Mouse (Mus musculus): Measurements from ENCODE around the gene Tor2a. TPM values are rescaled to one million over a fixed set of nuclear protein-coding genes. Genes with fewer than 3 reads are reported as not detected.

The Tor2a gene
- polyA plus RNA-seq, 1 experiment from 2014 or later, result 63.2 TPM

DNA sequence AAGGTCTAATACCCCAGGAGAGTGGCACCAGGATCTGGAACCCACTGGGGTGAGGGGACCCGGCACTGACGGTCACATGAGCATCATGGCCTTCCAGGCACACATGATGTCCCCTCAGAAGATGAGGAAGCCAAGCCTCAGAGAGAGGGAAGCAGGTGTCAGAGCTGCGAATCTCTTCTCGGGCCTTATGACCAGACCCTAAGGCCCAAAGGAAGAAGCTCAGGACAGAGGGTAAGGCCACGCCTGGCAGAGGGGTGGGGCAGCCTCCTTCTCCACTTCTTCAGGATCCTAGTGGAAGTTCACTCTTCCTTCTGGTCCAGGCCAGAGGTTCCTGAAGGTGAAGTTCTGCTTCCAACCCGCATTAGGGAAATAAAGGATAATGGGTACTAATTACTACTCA lies 24.3 kb upstream of the Tor2a start:
- WGBS, result 68% methylated on average over 6 of the region's 6 CpGs
- Histone ChIP-seq H3K4me2 (replicated peaks) (no peak overlapping the region), H3K9me3 (no peaks in the 10 kb centered on the region), H3K4me3 (no peak overlapping the region), H3K4me1 (no peaks in the 10 kb centered on the region), H3K9ac (replicated peaks) (no peak overlapping the region), H3K27ac (replicated peaks) (no peak overlapping the region), H3K27me3 (no peaks in the 10 kb centered on the region), H3K36me3 (no peaks in the 10 kb centered on the region)
- no peak for ATAC-seq (replicated peaks)

DNA sequence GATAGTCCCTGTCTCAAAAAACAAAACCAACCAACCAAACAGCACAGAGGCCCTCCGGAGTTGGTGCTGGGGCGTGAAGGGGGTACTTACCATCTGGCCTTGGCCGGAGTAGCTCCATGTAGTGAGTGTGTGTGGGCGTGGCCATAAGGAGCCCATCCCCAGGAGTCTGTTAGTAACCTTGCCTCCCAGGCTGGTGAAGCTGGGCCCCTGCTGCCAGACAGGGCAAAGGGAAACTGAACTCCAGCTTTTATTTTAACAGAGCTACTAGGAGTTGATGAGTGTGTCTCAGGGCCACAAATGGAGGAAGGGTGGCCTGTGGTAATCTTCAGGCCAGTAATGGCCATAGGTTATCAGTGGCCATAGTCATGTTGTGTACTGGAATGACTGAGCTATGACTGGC lies 22.6 kb upstream of the Tor2a start:
- H3K4me3 ChIP-seq, result no peak overlapping the region
- no peaks in the 10 kb centered on the region for H3K9me3 ChIP-seq
- WGBS, result 45% methylated on average over 4 of the region's 4 CpGs
- H3K4me2 ChIP-seq (replicated peaks), result no peak overlapping the region
- no peak overlapping the region for H3K9ac ChIP-seq (replicated peaks)
- no peaks in the 10 kb centered on the region for H3K36me3 ChIP-seq
- H3K4me1 ChIP-seq, result no peaks in the 10 kb centered on the region
- no peaks in the 10 kb centered on the region for H3K27me3 ChIP-seq
- H3K27ac ChIP-seq (replicated peaks), result no peak overlapping the region
- no peak for ATAC-seq (replicated peaks)

DNA sequence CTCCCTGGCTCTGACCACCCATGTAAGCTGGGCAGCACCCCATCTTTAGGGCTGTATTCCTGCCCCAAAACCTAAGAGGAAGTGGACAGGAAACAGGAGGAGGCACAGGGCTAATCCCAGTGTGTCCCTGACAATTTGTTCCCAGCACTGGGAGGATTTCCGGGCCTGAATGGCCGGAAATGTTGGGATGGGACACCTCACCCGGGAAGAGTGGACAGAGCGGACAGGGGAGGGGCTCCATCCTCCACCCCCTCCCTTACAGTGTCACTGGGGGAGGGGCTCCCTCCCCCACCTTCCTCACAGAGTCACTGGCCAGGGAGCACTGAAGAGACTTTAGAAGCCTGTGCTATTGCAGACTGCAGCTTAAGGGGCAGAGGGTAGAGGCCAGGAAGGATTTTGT lies 22.1 kb upstream of the Tor2a start:
- Histone ChIP-seq H3K4me1 (no peaks in the 10 kb centered on the region; the same call in 1 of the 2 replicates), H3K36me3 (no peaks in the 10 kb centered on the region), H3K27ac (replicated peaks) (no peak overlapping the region), H3K9ac (replicated peaks) (no peak overlapping the region), H3K4me2 (replicated peaks) (no peak overlapping the region), H3K9me3 (no peaks in the 10 kb centered on the region), H3K27me3 (no peaks in the 10 kb centered on the region), H3K4me3 (no peak overlapping the region)
- WGBS, result 48% methylated on average over 4 of the region's 4 CpGs
- no peak for ATAC-seq (replicated peaks)

DNA sequence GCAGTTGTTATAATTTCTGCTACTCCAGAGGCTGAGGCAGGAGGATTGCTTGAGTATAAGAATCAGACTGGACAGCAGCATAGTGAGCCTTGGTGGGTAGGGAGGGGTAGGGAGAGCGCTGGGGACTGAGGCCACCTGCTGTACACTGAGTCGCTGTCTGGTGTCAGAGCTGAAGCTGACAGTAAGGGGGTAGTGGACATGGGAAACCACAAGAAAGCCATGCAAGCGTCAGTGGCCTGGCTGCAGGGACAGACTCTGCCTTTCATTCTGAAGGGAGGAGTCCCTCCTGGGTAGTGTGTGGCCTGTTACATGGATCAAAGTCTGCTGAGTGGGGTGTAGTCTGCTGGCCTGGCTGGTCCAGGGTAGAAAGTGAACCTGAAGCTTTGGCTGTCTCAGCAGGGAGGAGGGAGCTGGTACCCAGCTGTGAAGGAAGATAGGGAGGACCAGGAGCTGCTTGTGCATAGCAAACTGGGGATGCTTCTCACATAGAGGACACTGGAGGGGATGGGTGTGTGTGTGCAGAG lies 20.7 kb upstream of the Tor2a start:
- Histone ChIP-seq H3K36me3 (no peaks in the 10 kb centered on the region), H3K4me2 (replicated peaks) (no peak overlapping the region), H3K4me3 (no peak overlapping the region), H3K4me1 (peaks cover 10% of the 10 kb centered on the region), H3K9me3 (no peaks in the 10 kb centered on the region), H3K9ac (replicated peaks) (no peak overlapping the region), H3K27ac (replicated peaks) (no peak overlapping the region), H3K27me3 (no peaks in the 10 kb centered on the region)
- WGBS, result 37% methylated on average over 3 of the region's 3 CpGs
- no peak for ATAC-seq (replicated peaks)

DNA sequence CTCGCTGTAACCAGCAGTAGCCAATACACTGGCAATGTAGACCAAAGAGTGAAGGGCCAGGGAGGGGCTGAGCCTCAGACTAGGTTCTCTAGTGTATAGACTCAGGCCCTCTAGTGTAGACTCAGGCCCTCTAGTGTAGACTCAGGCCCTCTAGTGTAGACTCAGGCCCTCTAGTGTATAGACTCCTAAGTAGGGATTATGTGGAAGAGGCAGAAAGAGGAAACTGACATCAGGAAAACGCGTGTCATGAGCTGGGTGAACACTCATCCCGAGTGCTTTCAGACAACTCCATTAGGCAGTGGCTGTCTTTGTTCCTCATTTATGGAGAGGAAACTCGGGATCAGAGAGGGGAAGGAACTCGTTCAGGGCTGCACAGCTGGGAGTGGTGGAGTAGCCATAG lies 20.0 kb upstream of the Tor2a start:
- Histone ChIP-seq H3K27me3 (no peaks in the 10 kb centered on the region), H3K27ac (replicated peaks) (no peak overlapping the region), H3K4me1 (peaks cover 16% of the 10 kb centered on the region), H3K4me3 (no peak overlapping the region), H3K4me2 (replicated peaks) (no peak overlapping the region), H3K36me3 (no peaks in the 10 kb centered on the region), H3K9ac (replicated peaks) (no peak overlapping the region), H3K9me3 (no peaks in the 10 kb centered on the region)
- ATAC-seq (replicated peaks), result no peak
- WGBS, result 49% methylated on average over 6 of the region's 6 CpGs

DNA sequence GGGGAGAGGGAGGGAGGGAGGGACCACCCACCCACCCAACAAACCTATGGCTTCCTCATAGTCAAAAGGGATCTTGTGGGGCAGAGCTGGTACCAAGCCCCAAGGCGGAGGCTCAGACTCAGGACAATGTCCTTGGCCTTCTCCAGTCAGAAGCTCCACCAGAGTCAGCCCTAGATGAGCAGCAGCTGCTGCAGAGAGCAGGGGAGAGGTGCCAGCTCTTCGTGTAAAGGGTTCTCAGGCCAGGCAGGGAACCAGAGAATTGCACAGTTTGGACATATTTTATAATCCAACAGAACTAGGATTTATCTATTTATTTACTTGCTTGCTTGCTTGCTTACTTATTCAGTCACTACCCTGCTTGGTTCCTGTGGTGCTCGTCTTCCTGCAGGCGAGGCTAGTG lies 17.7 kb upstream of the Tor2a start:
- Histone ChIP-seq H3K36me3 (no peaks in the 10 kb centered on the region), H3K4me2 (replicated peaks) (no peak overlapping the region), H3K4me3 (no peak overlapping the region), H3K4me1 (peaks cover 37% of the 10 kb centered on the region), H3K9ac (replicated peaks) (no peak overlapping the region), H3K9me3 (no peaks in the 10 kb centered on the region), H3K27me3 (no peaks in the 10 kb centered on the region), H3K27ac (replicated peaks) (no peak overlapping the region)
- 73% methylated on average over 4 of the region's 4 CpGs for WGBS
- ATAC-seq (replicated peaks), result no peak

DNA sequence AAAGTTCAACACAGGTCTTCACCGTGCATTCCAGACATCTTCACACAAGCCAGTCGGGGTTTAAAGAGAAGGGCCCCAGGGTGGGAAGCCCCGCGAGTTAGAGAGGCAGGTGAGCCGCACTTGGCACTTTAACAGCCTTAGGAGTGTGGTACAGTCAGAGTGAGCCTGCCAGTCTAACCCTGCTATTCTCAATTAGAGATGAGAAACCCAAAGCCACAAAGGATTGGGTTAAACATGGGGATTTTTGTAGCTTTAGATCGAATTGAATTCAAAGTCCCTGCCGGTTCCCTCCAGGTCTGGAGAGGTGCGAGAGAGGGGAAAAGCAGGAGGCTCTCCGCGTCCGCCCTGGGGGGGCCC lies 16.1 kb upstream of the Tor2a start, which contains the start of gene 6330409D20Rik:
Gene 6330409D20Rik (minus strand): TSS at position 101 of the 357 bp plus-strand sequence.
- ATAC-seq (replicated peaks), result peak; percentile 14; the same call in 1 of the 2 replicates
- Histone ChIP-seq H3K36me3 (peaks cover 11% of the 10 kb centered on the region), H3K4me1 (peaks cover 38% of the 10 kb centered on the region), H3K4me3 (peak within 1 kb of the TSS; percentile 93), H3K27ac (replicated peaks) (peak within 1 kb of the TSS; percentile 89), H3K9me3 (no peaks in the 10 kb centered on the region), H3K9ac (replicated peaks) (peak within 1 kb of the TSS; percentile 92), H3K27me3 (no peaks in the 10 kb centered on the region), H3K4me2 (replicated peaks) (peak within 1 kb of the TSS; percentile 97)
- 2% methylated on average over 11 of the region's 11 CpGs for WGBS

DNA sequence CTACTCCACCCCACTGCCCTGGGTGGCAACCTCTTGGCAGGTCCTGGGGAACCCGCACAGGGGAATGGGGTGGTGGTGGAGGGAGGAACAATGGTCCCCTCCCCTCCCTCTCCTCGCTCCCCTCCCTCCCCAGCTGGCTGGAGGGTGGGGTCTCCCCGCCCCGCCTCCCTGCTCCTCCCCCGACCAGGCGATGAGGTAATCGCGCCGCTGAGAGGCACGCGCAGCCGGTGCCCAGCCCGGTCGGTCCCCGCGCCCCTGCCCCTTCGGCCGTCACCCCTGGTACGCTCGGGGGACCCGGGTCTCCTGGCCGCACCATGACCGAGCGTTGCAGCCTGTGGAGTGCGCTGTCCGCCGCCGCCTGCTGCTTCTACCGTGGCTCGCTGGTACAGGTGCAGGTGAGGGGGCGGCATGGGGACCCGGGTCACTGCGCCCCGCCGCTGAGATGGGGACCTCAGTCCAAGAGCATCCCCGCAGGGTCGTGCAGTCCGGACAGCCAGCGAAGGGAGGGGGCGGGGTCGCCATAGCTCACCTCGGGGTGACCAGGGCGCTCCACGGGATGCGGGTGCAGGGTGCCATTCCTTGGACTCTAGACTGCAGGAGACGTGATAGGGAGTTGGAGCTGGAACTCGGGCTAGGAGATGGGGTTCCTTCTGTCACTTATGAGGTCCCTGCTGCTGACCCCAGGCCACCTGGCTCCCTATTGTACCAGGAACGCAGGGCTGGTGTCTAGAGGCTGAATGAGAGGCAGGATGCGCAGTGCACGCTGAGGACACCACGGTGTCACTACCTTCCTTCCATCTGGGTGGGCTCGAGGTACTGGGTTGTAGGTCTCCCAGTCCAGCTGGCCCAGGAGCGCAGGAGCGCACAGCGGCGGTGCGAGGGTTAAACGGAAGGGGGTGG lies 15.5 kb upstream of the Tor2a start:
- ATAC-seq (replicated peaks), result peak; percentile 57
- H3K27ac ChIP-seq (replicated peaks), result peak overlapping the region; percentile 89
- H3K36me3 ChIP-seq, result peaks cover 17% of the 10 kb centered on the region
- H3K4me2 ChIP-seq (replicated peaks), result peak overlapping the region; percentile 97
- 3% methylated on average over 49 of the region's 58 CpGs for WGBS
- H3K9me3 ChIP-seq, result no peaks in the 10 kb centered on the region
- peak overlapping the region; percentile 92 for H3K9ac ChIP-seq (replicated peaks)
- H3K27me3 ChIP-seq, result no peaks in the 10 kb centered on the region
- peak overlapping the region; percentile 93 for H3K4me3 ChIP-seq
- peaks cover 38% of the 10 kb centered on the region for H3K4me1 ChIP-seq

DNA sequence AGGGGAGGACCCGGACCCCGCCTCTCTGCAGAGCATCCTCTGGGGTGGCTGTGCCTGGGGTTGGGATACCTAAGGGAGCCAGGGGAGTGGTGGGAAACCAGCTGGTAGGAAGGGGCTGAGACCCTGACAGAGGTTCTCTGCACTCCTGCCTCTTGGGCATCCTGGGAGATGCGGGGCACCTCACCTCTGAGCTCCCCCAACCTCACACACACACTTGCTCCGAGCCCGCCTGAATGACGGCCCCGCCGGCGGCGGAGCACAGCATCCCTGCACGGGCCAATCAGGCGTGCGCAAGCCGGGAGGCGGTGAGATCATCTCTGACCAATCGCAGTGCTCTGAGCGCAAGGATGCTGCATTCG lies 14.9 kb upstream of the Tor2a start:
- under 1% methylated on average over 18 of the region's 18 CpGs for WGBS
- H3K4me1 ChIP-seq, result peaks cover 38% of the 10 kb centered on the region

DNA sequence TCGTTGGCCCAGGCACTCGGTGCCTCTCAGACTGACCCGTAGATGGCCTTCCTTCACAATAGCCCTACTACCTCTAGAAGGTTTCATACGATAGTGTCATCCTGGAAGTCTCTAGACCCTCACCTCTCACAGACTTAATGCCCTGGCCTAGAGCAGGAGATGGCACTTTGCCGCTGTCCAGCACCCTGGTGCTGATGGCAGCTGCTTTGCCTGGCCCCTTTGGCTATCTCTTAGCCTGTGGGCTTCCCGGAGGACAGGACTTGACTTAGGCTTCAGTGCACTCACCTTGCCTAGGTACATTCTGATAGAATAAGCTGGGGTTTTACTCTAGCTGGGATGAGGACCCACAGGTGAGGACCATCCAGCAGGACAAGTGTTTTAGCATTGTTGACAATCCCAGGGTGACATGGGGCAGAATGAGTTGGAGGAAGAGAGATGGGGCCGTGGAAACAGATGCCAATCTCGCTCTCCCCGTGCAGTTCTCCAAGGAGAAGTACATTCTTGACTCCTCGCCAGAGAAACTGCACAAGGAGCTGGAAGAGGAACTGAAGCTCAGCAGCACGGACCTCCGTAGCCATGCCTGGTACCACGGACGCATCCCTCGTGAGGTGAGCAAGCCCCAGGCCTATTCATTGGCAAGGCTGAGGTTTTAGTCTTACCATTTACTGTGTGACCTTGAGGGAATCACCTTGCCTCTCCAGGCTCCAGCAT lies 12.6 kb upstream of the Tor2a start:
- Histone ChIP-seq H3K27me3 (no peaks in the 10 kb centered on the region), H3K36me3 (peaks cover 39% of the 10 kb centered on the region), H3K9me3 (no peaks in the 10 kb centered on the region), H3K4me1 (peaks cover 38% of the 10 kb centered on the region), H3K4me2 (replicated peaks) (no peak overlapping the region), H3K4me3 (no peak overlapping the region), H3K9ac (replicated peaks) (no peak overlapping the region), H3K27ac (replicated peaks) (no peak overlapping the region)
- ATAC-seq (replicated peaks), result no peak
- 77% methylated on average over 15 of the region's 15 CpGs for WGBS

More for the DNA sequence above, 14.9 kb upstream of the Tor2a start:
- no peaks in the 10 kb centered on the region for H3K9me3 ChIP-seq
- H3K36me3 ChIP-seq, result peaks cover 24% of the 10 kb centered on the region
- peak overlapping the region; percentile 93 for H3K4me3 ChIP-seq
- H3K9ac ChIP-seq (replicated peaks), result peak overlapping the region; percentile 92
- H3K27me3 ChIP-seq, result no peaks in the 10 kb centered on the region
- peak; percentile 93 for ATAC-seq (replicated peaks)
- H3K27ac ChIP-seq (replicated peaks), result peak overlapping the region; percentile 89
- H3K4me2 ChIP-seq (replicated peaks), result peak overlapping the region; percentile 97

DNA sequence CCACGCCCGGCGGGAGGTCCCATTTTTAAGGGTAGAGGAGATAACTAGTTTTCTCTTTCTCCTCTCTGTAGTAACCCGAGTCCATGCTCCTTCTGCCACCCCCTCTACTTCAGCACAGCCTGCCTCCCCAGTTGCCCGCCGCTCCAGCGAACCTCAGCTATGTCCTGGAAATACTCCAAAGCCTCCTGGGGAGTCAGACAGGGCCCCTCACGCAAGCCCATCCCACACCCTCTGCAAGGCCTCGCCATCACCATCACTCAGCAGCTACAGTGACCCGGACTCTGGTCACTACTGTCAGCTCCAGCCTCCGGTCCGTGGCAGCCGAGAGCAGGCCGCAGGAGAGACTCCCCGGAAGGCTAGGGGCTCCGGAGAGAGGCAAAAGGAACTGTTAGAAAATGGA lies 8.0 kb upstream of the Tor2a start:
- H3K9ac ChIP-seq (replicated peaks), result no peak overlapping the region
- peaks cover 59% of the 10 kb centered on the region for H3K36me3 ChIP-seq

DNA sequence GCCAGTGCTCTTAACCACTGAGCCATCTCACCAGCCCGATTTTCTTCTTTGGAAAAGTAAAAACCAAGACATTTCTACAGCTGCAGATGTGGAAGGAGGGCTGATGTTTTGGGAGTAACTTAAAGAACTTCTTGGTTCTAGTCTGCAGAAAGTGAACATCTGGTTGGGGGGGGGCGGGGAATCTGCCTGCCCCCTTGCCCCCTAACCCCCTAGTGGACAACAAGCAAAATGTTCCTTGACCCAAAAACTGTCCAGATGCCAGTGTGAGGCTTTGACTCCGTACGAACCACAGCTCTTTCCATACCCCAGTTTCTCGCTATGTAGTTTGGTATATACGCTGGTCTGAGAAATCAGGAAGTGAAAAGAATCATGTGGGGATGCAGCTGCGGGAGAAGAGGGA lies 6.8 kb upstream of the Tor2a start:
- no peak overlapping the region for H3K27ac ChIP-seq (replicated peaks)
- ATAC-seq (replicated peaks), result no peak
- H3K9ac ChIP-seq (replicated peaks), result no peak overlapping the region
- H3K9me3 ChIP-seq, result no peaks in the 10 kb centered on the region
- WGBS, result 75% methylated on average over 7 of the region's 7 CpGs
- H3K27me3 ChIP-seq, result no peaks in the 10 kb centered on the region
- H3K4me1 ChIP-seq, result peaks cover 13% of the 10 kb centered on the region
- H3K36me3 ChIP-seq, result peaks cover 62% of the 10 kb centered on the region
- no peak overlapping the region for H3K4me2 ChIP-seq (replicated peaks)
- H3K4me3 ChIP-seq, result no peak overlapping the region

More for the DNA sequence above, 8.0 kb upstream of the Tor2a start:
- no peak overlapping the region for H3K4me3 ChIP-seq
- no peak overlapping the region for H3K27ac ChIP-seq (replicated peaks)
- no peak overlapping the region for H3K4me2 ChIP-seq (replicated peaks)
- 92% methylated on average over 16 of the region's 16 CpGs for WGBS
- H3K4me1 ChIP-seq, result peaks cover 16% of the 10 kb centered on the region
- no peak for ATAC-seq (replicated peaks)
- H3K9me3 ChIP-seq, result no peaks in the 10 kb centered on the region
- no peaks in the 10 kb centered on the region for H3K27me3 ChIP-seq
